Mouse (Mus musculus) cortical plate, adult 2 months (tissue): ENCODE results near the gene Ifngr2. TPM values are rescaled to one million over a fixed set of nuclear protein-coding genes. Genes with fewer than 3 reads are reported as not detected.

Source experiments
- H3K27ac ChIP-seq: fragments of 200-500 bp; 2 replicates; pipeline ENCODE4 v1.5.1; 2012; ENCODE audit warnings: low read length, control low read depth, inconsistent platforms; ENCODE audit not compliant: insufficient read depth
- H3K4me1 ChIP-seq: fragments of 200-500 bp; 2 replicates; pipeline ENCODE4 v1.6.1; 2011; ENCODE audit warnings: low read length; ENCODE audit not compliant: control insufficient read depth, insufficient read depth
- H3K4me3 ChIP-seq: fragments of 200-500 bp; 2 replicates; pipeline ENCODE4 v1.5.1; 2011; ENCODE audit warnings: mild to moderate bottlenecking, low read length, control low read depth; ENCODE audit not compliant: insufficient read depth
- CTCF ChIP-seq: fragments of 200-500 bp; IDR thresholded peaks from 2 replicates; pipeline ENCODE4 v1.5.1; 2011; ENCODE audit warnings: mild to moderate bottlenecking, control low read depth, low read length; ENCODE audit not compliant: insufficient read depth; ENCODE audit errors: extremely low read depth
- POLR2A ChIP-seq: fragments of 200-500 bp; IDR thresholded peaks from 2 replicates; pipeline ENCODE4 v1.6.1; 2011; ENCODE audit warnings: mild to moderate bottlenecking, low read length, control low read depth; ENCODE audit not compliant: insufficient read depth; ENCODE audit errors: extremely low read depth
- polyA plus RNA-seq: library from polyadenylated mRNA; depleted of rRNA; stranded (reverse); fragments of >200 nt; gene quantifications from 2 replicates; pipeline ENCODE4 v1.2.3, GENCODE M21; 2012

The Ifngr2 gene
- polyA plus RNA-seq, 1 experiment = 32.9 TPM

GRCm38 (mm10) chr16:91561541-91562457 is 14.9 kb downstream of the Ifngr2 start:
- no peak overlapping the region for H3K27ac ChIP-seq
- TF ChIP-seq CTCF (no peak), POLR2A (no peak)
- no peak overlapping the region for H3K4me3 ChIP-seq
- H3K4me1 ChIP-seq = peaks cover 1% of the 10 kb centered on the region; the same call in 1 of the 2 replicates

- no peak for TF ChIP-seq POLR2A
- TF ChIP-seq CTCF = no peak
- Histone ChIP-seq H3K27ac (no peak overlapping the region), H3K4me1 (peaks cover 1% of the 10 kb centered on the region; the same call in 1 of the 2 replicates), H3K4me3 (no peak overlapping the region)
Observed at GRCm38 (mm10) chr16:91564580-91565291, 17.9 kb downstream of the Ifngr2 start.

GRCm38 (mm10) chr16:91565292-91565951 is 18.6 kb downstream of the Ifngr2 start:
- no peak overlapping the region for H3K27ac ChIP-seq
- TF ChIP-seq POLR2A (no peak), CTCF (no peak)
- no peak overlapping the region for H3K4me3 ChIP-seq
- peaks cover 1% of the 10 kb centered on the region; the same call in 1 of the 2 replicates for H3K4me1 ChIP-seq

- no peak overlapping the region for H3K27ac ChIP-seq
- no peak for TF ChIP-seq CTCF
- no peak for TF ChIP-seq POLR2A
- no peak overlapping the region for H3K4me3 ChIP-seq
- H3K4me1 ChIP-seq = peaks cover 1% of the 10 kb centered on the region; the same call in 1 of the 2 replicates
Observed at GRCm38 (mm10) chr16:91566002-91566401, 19.1 kb downstream of the Ifngr2 start.

- TF ChIP-seq POLR2A = no peak
- TF ChIP-seq CTCF = no peak
- Histone ChIP-seq H3K4me3 (no peak overlapping the region), H3K27ac (no peak overlapping the region), H3K4me1 (peaks cover 1% of the 10 kb centered on the region; the same call in 1 of the 2 replicates)
Observed at GRCm38 (mm10) chr16:91568960-91569359, 22.1 kb downstream of the Ifngr2 start.

DNA sequence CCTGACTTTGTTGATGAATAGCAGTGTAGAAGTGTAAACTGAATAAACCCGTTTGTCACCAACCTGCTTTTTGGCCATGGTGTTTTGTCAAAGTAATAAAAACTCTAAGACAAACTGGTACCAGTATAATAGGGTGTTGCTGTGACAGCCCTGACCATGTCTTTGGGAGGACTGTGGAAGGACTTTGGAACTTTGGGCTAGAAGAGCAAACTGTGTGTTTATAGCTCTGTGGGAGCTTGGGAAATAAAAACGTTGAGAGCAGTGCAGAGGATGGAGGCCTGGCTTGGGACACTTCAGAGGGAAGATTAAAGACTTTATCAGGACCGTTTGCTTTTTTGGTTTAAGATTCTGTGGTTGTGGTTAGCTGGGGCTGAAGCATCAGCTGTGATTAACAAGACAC is 24.2 kb downstream of the Ifngr2 start:
- Histone ChIP-seq H3K4me1 (peaks cover 1% of the 10 kb centered on the region; the same call in 1 of the 2 replicates), H3K4me3 (no peak overlapping the region), H3K27ac (no peak overlapping the region)
- TF ChIP-seq POLR2A (no peak), CTCF (no peak)

DNA sequence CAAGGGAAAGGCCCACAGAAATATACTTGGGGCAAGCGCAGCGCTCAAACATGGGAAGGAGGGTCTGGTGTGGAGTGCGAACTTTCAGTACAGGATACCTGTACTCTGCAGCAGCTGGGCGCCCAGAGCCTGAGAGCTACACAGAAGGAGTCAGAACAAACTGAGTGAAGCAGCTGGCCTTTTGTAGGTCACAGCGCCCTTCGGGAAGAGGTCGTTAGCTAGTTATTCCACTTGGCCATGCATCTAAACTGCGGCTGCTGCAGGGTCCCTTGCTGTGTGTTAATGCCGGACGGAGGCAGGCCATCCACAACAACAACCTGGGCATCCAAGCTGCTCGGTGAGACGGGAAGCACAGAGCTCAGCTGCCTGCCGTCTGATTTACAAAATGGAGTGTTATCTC is 28.3 kb downstream of the Ifngr2 start:
- Histone ChIP-seq H3K27ac (no peak overlapping the region), H3K4me3 (no peak overlapping the region), H3K4me1 (no peaks in the 10 kb centered on the region)
- TF ChIP-seq POLR2A = no peak
- TF ChIP-seq CTCF = no peak

- no peaks in the 10 kb centered on the region for H3K4me1 ChIP-seq
- no peak overlapping the region for H3K4me3 ChIP-seq
- no peak for TF ChIP-seq POLR2A
- TF ChIP-seq CTCF = no peak
- H3K27ac ChIP-seq = no peak overlapping the region
Observed at GRCm38 (mm10) chr16:91578980-91579720, 32.3 kb downstream of the Ifngr2 start.

- no peak overlapping the region for H3K4me3 ChIP-seq
- no peak overlapping the region for H3K27ac ChIP-seq
- no peaks in the 10 kb centered on the region for H3K4me1 ChIP-seq
- TF ChIP-seq POLR2A (no peak), CTCF (0 out of 2 replicates have a peak, but pooled peaks have one; percentile 16)
Observed at GRCm38 (mm10) chr16:91582307-91582706, 35.4 kb downstream of the Ifngr2 start.
